Mouse (Mus musculus): ENCODE results near the gene Mgrn1. TPM values are rescaled to one million over a fixed set of nuclear protein-coding genes. Genes with fewer than 3 reads are reported as not detected.

Gene Mgrn1
- polyA plus RNA-seq, 2 experiments = 87.7 to 101 TPM

DNA sequence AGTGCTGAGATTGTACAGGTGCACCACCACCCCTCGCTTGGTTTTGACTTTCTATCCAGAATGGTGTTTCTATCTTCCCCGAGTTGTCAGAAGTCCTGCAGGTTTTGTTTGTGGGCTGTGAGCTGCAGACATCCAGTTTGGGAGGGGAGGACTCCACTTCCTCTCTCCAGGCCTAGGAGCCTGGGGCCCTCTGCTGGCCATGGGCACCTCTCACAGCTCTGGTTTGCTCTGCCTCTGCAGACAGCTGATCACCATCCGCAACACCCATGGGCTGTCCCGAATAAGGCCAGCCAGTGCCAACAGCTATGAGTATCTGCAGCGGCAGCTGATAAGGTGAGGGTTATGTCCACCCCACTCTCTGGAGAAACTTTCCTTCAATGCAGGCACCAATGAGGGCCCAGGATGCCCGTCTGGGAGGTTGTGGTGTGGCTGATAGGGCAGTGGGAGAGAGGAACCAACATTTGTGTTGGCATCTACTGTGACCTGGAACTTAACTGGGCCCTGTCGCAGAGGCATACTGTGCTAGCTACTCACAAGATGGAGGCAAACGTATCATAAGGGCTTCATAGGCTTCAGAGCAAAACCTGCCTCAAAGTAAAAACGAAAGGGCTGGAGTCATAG lies 23.1 kb upstream of the Mgrn1 start:
- H3K9ac ChIP-seq (ENCODE audit: low read depth, low read length, severe bottlenecking) = no peak overlapping the region
- H3K4me1 ChIP-seq (ENCODE audit: control insufficient read depth, insufficient read depth, low read length) = 0 out of 2 replicates have a peak, but pooled peaks cover 4% of the 10 kb centered on the region
- H3K27ac ChIP-seq (replicated peaks; ENCODE audit: low read depth, low read length) = no peak overlapping the region
- H3K27me3 ChIP-seq (ENCODE audit: control insufficient read depth, insufficient read depth, low read length) = no peaks in the 10 kb centered on the region
- no peak for TF ChIP-seq POLR2A (IDR thresholded peaks at IDR 0.05; ENCODE audit: borderline replicate concordance, extremely low read depth, insufficient read depth, insufficient read length)
- no peak overlapping the region for H3K4me2 ChIP-seq (replicated peaks; ENCODE audit: low read depth, low read length, severe bottlenecking)
- no peak overlapping the region for H3K4me3 ChIP-seq (replicated peaks; ENCODE audit: low read length)
- H3K36me3 ChIP-seq (ENCODE audit: control insufficient read depth, insufficient read depth, low read length) = no peaks in the 10 kb centered on the region
- ATAC-seq (ENCODE audit: low FRiP score, low read depth) (peak; percentile 71), DNase-seq (ENCODE audit: low spot score) (peak; percentile 46)
- no peaks in the 10 kb centered on the region for H3K9me3 ChIP-seq (ENCODE audit: control insufficient read depth, low read length)
- WGBS = 59% methylated on average over 9 of the region's 9 CpGs

DNA sequence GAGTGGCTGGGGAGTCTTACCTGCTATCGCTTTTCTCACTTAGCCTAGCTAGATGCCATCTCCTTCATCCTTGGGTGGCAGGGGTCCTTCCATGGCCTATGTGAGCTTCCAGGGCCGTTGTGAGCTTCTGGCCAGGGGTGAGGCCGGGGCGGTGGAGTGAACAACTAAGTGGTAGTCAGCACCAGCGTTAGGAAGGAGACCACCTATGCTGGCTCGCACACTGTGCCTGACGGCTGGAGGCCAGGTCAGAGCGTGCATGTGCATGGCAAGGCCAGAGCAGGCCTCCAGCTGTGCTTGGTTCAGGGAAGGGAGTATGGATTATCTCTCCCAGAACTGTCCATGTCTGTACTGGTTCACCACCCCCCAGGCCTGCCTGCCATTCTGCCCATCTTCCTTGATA lies 22.3 kb upstream of the Mgrn1 start:
- no peaks in the 10 kb centered on the region for H3K27me3 ChIP-seq (ENCODE audit: control insufficient read depth, insufficient read depth, low read length)
- no peak for DNase-seq (ENCODE audit: low spot score)
- ATAC-seq (ENCODE audit: low FRiP score, low read depth) = no peak
- WGBS = 85% methylated on average over 8 of the region's 8 CpGs
- H3K27ac ChIP-seq (replicated peaks; ENCODE audit: low read depth, low read length) = no peak overlapping the region
- H3K4me2 ChIP-seq (replicated peaks; ENCODE audit: low read depth, low read length, severe bottlenecking) = no peak overlapping the region
- no peak for TF ChIP-seq POLR2A (IDR thresholded peaks at IDR 0.05; ENCODE audit: borderline replicate concordance, extremely low read depth, insufficient read depth, insufficient read length)
- H3K36me3 ChIP-seq (ENCODE audit: control insufficient read depth, insufficient read depth, low read length) = no peaks in the 10 kb centered on the region
- H3K4me1 ChIP-seq (ENCODE audit: control insufficient read depth, insufficient read depth, low read length) = 0 out of 2 replicates have a peak, but pooled peaks cover 4% of the 10 kb centered on the region
- H3K9me3 ChIP-seq (ENCODE audit: control insufficient read depth, low read length) = no peaks in the 10 kb centered on the region
- no peak overlapping the region for H3K4me3 ChIP-seq (replicated peaks; ENCODE audit: low read length)
- H3K9ac ChIP-seq (ENCODE audit: low read depth, low read length, severe bottlenecking) = no peak overlapping the region

DNA sequence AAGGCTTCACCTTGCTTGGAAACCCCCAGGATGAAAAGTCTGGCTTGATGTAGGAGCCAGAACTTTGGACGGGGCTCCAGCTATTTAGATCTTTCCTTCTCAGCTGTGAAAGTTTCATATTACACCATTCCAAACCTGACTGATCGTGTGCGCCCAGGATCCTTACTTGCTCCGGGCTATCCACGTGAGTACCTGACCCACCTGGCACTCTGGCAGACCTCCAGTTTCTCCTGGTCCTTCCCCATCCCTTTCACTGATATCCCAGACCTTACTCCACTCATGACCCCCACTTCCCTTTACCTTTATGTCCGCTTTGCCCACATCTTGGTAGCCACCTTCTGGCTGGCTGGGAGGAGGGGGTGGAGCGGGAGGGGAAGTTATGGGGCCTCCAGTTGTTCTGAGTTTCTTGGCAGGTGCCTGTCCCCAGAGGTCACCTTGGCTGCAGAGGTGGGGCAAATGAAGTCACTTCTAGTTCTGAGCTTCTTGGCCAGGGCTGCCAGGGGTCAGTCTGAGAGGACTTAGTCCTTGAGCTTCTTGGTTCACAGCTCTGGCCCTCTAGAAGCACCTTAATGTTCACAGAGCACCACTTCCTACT lies 19.9 kb upstream of the Mgrn1 start:
- 33% methylated on average over 7 of the region's 7 CpGs for WGBS
- no peak for TF ChIP-seq POLR2A (IDR thresholded peaks at IDR 0.05; ENCODE audit: borderline replicate concordance, extremely low read depth, insufficient read depth, insufficient read length)
- ATAC-seq (ENCODE audit: low FRiP score, low read depth) (no peak), DNase-seq (ENCODE audit: low spot score) (no peak)
- H3K27ac ChIP-seq (replicated peaks; ENCODE audit: low read depth, low read length) = no peak overlapping the region
- no peaks in the 10 kb centered on the region for H3K9me3 ChIP-seq (ENCODE audit: control insufficient read depth, low read length)
- H3K4me3 ChIP-seq (replicated peaks; ENCODE audit: low read length) = no peak overlapping the region
- H3K36me3 ChIP-seq (ENCODE audit: control insufficient read depth, insufficient read depth, low read length) = 0 out of 2 replicates have a peak, but pooled peaks cover 7% of the 10 kb centered on the region
- H3K4me2 ChIP-seq (replicated peaks; ENCODE audit: low read depth, low read length, severe bottlenecking) = no peak overlapping the region
- no peak overlapping the region for H3K9ac ChIP-seq (ENCODE audit: low read depth, low read length, severe bottlenecking)
- no peaks in the 10 kb centered on the region for H3K27me3 ChIP-seq (ENCODE audit: control insufficient read depth, insufficient read depth, low read length)
- 0 out of 2 replicates have a peak, but pooled peaks cover 4% of the 10 kb centered on the region for H3K4me1 ChIP-seq (ENCODE audit: control insufficient read depth, insufficient read depth, low read length)

DNA sequence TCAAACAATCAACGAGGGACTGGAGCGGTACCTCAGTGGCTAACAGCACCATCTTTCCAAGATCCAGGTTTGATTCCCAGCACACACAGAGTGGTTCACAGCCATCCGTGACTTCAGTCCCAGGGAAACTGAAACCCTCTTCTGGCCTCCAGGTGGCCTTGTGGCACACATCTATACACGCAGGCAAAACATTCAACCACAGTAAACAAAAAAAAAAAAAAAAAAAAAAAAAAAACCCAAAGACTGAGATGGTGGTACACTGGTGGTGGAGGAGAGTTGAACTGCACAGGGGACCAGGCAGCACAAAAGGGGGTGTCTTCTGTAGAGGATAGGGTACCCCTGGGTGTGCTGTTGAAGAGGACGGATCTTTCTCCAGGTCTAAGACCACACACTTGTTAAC lies 15.6 kb upstream of the Mgrn1 start:
- no peaks in the 10 kb centered on the region for H3K9me3 ChIP-seq (ENCODE audit: control insufficient read depth, low read length)
- peaks cover 27% of the 10 kb centered on the region for H3K36me3 ChIP-seq (ENCODE audit: control insufficient read depth, insufficient read depth, low read length)
- 92% methylated on average over 5 of the region's 5 CpGs for WGBS
- DNase-seq (ENCODE audit: low spot score) = no peak
- H3K27ac ChIP-seq (replicated peaks; ENCODE audit: low read depth, low read length) = no peak overlapping the region
- H3K4me2 ChIP-seq (replicated peaks; ENCODE audit: low read depth, low read length, severe bottlenecking) = no peak overlapping the region
- TF ChIP-seq POLR2A (IDR thresholded peaks at IDR 0.05; ENCODE audit: borderline replicate concordance, extremely low read depth, insufficient read depth, insufficient read length) = no peak
- no peak for ATAC-seq (ENCODE audit: low FRiP score, low read depth)
- H3K9ac ChIP-seq (ENCODE audit: low read depth, low read length, severe bottlenecking) = no peak overlapping the region
- no peaks in the 10 kb centered on the region for H3K27me3 ChIP-seq (ENCODE audit: control insufficient read depth, insufficient read depth, low read length)
- 0 out of 2 replicates have a peak, but pooled peaks cover 4% of the 10 kb centered on the region for H3K4me1 ChIP-seq (ENCODE audit: control insufficient read depth, insufficient read depth, low read length)
- no peak overlapping the region for H3K4me3 ChIP-seq (replicated peaks; ENCODE audit: low read length)

DNA sequence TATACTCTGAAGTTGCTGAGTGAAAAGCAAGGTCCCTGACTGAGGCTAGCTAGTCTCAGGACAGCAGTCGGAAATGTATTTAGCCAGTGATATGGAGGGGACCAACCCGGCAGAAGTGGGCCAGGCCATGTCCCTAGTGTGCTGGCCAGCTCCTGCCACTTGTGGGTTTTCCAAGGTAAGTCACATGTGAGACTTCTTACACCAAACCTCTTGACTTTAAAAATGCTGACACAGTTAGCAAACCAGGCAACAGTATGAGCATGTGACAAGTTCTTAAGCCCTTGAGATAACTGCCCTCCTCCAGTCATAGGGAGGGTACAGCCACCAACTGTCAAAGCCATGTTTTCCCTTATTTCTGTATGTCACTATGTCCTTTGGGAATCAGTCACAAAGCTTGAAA lies 14.1 kb upstream of the Mgrn1 start:
- 93% methylated on average over 2 of the region's 2 CpGs for WGBS
- H3K4me3 ChIP-seq (replicated peaks; ENCODE audit: low read length) = no peak overlapping the region

More for the DNA sequence above, 14.1 kb upstream of the Mgrn1 start:
- no peak for TF ChIP-seq POLR2A (IDR thresholded peaks at IDR 0.05; ENCODE audit: borderline replicate concordance, extremely low read depth, insufficient read depth, insufficient read length)
- no peaks in the 10 kb centered on the region for H3K9me3 ChIP-seq (ENCODE audit: control insufficient read depth, low read length)
- no peak overlapping the region for H3K9ac ChIP-seq (ENCODE audit: low read depth, low read length, severe bottlenecking)
- H3K36me3 ChIP-seq (ENCODE audit: control insufficient read depth, insufficient read depth, low read length) = peaks cover 35% of the 10 kb centered on the region
- no peak for ATAC-seq (ENCODE audit: low FRiP score, low read depth)
- H3K4me2 ChIP-seq (replicated peaks; ENCODE audit: low read depth, low read length, severe bottlenecking) = no peak overlapping the region
- no peak for DNase-seq (ENCODE audit: low spot score)
- no peaks in the 10 kb centered on the region for H3K27me3 ChIP-seq (ENCODE audit: control insufficient read depth, insufficient read depth, low read length)
- H3K27ac ChIP-seq (replicated peaks; ENCODE audit: low read depth, low read length) = no peak overlapping the region
- no peaks in the 10 kb centered on the region for H3K4me1 ChIP-seq (ENCODE audit: control insufficient read depth, insufficient read depth, low read length)

Data from limb, embryonic 14.5 days (tissue).